Mouse (Mus musculus): ENCODE data around the gene Atp10a. TPM values are rescaled to one million over a fixed set of nuclear protein-coding genes. Genes with fewer than 3 reads are reported as not detected.
A peak's percentile ranks its signal among the peaks of the same experiment; 100 is the strongest.

Atp10a gene
- 1.3 and 1.4 TPM in 2 replicates for polyA plus RNA-seq (2015; fragmentation: Nextera tagmentation; extraction: Ambion mirVana)

DNA sequence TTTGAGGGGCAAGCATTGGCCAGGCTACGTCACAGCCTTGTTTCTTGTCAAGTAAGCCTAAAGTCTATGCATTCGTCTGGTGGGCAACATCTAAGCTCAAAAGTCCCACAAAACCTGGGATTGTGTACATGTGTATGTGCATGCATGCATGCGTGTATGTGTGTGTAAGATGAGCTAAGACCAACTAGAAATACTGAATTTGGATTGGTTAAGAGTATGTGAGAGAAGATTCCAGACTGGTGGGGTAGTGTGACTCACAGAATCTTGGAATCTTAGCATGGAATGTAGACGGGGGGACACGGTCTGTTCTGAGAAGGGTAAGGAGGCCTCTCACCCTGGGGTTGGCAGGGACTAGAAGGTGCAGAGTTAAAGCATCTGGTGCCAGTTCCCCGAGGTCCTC lies at the start of gene Atp10a:
TSS of gene Atp10a (plus strand) at position 301 of the 400 bp plus-strand sequence.
- no peak within 1 kb of the TSS for H3K4me2 ChIP-seq (ENCODE audit: low read length)
- H3K36me3 ChIP-seq (ENCODE audit: control insufficient read depth, insufficient read depth), result no peaks in the 10 kb centered on the region
- no peak within 1 kb of the TSS for H3K27ac ChIP-seq (ENCODE audit: low read length)
- H3K4me1 ChIP-seq (replicated peaks; ENCODE audit: control insufficient read depth, insufficient read depth, low read length), result peaks cover 6% of the 10 kb centered on the region; the same call in 1 of the 2 replicates
- H3K4me3 ChIP-seq (replicated peaks; ENCODE audit: low read length), result no peak within 1 kb of the TSS
- H3K27me3 ChIP-seq (replicated peaks; ENCODE audit: control insufficient read depth, insufficient read depth, low read length), result no peaks in the 10 kb centered on the region
- no peak within 1 kb of the TSS for H3K9ac ChIP-seq (replicated peaks; ENCODE audit: low read depth, low read length)
- WGBS, result 86% methylated on average over 6 of the region's 6 CpGs
- ATAC-seq, result no peak
- no peaks in the 10 kb centered on the region for H3K9me3 ChIP-seq (ENCODE audit: control insufficient read depth, low read length)

DNA sequence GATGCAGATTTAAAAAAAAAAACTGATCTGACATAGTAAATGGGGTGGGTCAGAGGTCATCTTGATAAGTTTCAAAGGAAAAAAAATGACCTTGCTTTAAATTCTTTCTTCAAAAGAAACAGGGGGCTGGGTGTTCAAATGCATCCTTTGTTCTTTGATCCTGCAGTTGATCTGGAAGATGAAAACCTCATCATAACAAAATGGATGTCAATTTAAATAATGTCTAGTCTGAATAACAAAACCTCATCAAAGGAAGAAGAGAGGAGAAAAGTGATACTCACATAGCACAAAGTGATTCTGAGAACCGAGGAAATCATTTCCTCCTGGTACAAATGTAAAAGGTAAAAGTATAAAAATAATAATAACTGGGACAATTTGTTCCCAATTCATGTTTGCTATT lies 37.9 kb upstream of the Atp10a start:
- Histone ChIP-seq H3K9me3 (ENCODE audit: control insufficient read depth, low read length) (no peaks in the 10 kb centered on the region), H3K27me3 (replicated peaks; ENCODE audit: control insufficient read depth, insufficient read depth, low read length) (no peaks in the 10 kb centered on the region), H3K36me3 (ENCODE audit: control insufficient read depth, insufficient read depth) (no peaks in the 10 kb centered on the region), H3K27ac (ENCODE audit: low read length) (no peak overlapping the region), H3K9ac (replicated peaks; ENCODE audit: low read depth, low read length) (no peak overlapping the region), H3K4me1 (replicated peaks; ENCODE audit: control insufficient read depth, insufficient read depth, low read length) (no peaks in the 10 kb centered on the region), H3K4me3 (replicated peaks; ENCODE audit: low read length) (no peak overlapping the region), H3K4me2 (ENCODE audit: low read length) (no peak overlapping the region)
- 76% methylated on average over 1 of the region's 1 CpGs for WGBS
- no peak for ATAC-seq

DNA sequence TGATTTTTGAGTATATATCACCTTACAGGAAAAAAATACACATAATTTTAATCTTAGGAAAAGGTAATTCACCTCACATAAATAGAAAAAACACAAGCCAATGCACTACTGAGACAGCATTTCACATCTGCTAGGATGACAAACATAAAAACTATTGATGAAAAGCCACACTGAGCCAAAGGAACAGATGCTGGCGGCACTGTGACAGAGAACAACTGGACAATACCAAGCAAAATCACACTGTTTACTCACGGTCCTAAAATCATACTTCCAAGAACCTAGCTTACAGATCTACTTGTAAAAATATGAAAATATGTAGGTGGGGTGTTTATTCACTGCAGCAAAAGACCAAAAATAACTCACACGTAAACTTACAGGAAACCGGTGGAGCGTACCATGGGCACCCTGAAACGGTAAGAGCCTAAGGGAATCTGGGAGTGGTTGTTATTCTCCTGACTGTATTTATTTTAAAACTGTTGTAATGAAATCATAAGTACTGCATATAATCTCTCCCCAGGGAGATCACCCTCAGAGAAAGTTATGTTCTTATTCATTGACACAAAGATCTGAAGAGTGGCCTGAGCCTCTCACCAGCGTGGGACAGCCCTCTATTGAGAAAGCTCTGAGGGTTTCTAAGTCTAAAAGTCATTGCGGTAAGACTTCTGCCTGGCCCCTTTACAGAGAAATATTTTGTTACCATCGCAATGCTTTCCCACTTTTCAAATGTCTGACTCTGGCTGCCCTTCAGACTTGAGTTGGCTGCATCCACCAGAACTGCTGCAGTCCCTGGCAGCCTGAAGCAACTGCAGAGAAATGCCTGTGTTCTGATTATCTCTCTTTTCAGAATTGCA lies 29.4 kb upstream of the Atp10a start:
- H3K9me3 ChIP-seq (ENCODE audit: control insufficient read depth, low read length), result no peaks in the 10 kb centered on the region

DNA sequence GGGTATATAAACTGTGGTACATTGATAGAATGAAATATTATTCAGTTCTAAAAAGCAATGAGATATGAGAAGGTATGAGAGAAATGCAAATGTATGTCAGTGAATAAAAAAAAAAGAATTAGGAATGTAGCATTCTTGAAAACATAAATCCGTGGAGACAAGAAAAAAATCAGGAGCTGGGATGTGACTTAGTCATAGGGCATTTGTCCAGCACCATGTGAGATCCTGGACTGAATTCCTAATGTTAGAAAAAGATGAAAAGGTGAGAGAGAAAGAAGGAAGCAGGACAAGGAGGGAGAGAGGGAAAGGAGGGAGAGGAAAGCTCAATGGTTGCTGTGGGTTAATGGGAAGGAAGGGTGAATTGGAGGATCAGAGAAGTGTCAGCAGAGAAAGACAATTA lies 28.6 kb upstream of the Atp10a start:
- Histone ChIP-seq H3K36me3 (ENCODE audit: control insufficient read depth, insufficient read depth) (no peaks in the 10 kb centered on the region), H3K9me3 (ENCODE audit: control insufficient read depth, low read length) (no peaks in the 10 kb centered on the region), H3K4me1 (replicated peaks; ENCODE audit: control insufficient read depth, insufficient read depth, low read length) (no peaks in the 10 kb centered on the region; the same call in 1 of the 2 replicates), H3K4me2 (ENCODE audit: low read length) (no peak overlapping the region), H3K9ac (replicated peaks; ENCODE audit: low read depth, low read length) (no peak overlapping the region), H3K4me3 (replicated peaks; ENCODE audit: low read length) (no peak overlapping the region), H3K27me3 (replicated peaks; ENCODE audit: control insufficient read depth, insufficient read depth, low read length) (no peaks in the 10 kb centered on the region), H3K27ac (ENCODE audit: low read length) (no peak overlapping the region)
- ATAC-seq, result no peak
- WGBS, result 71% methylated on average over 1 of the region's 1 CpGs

More for the DNA sequence above, 29.4 kb upstream of the Atp10a start:
- 75% methylated on average over 9 of the region's 9 CpGs for WGBS
- Histone ChIP-seq H3K9ac (replicated peaks; ENCODE audit: low read depth, low read length) (no peak overlapping the region), H3K36me3 (ENCODE audit: control insufficient read depth, insufficient read depth) (no peaks in the 10 kb centered on the region), H3K4me1 (replicated peaks; ENCODE audit: control insufficient read depth, insufficient read depth, low read length) (no peaks in the 10 kb centered on the region; the same call in 1 of the 2 replicates), H3K27ac (ENCODE audit: low read length) (no peak overlapping the region), H3K27me3 (replicated peaks; ENCODE audit: control insufficient read depth, insufficient read depth, low read length) (no peaks in the 10 kb centered on the region), H3K4me3 (replicated peaks; ENCODE audit: low read length) (no peak overlapping the region), H3K4me2 (ENCODE audit: low read length) (no peak overlapping the region)
- no peak for ATAC-seq

DNA sequence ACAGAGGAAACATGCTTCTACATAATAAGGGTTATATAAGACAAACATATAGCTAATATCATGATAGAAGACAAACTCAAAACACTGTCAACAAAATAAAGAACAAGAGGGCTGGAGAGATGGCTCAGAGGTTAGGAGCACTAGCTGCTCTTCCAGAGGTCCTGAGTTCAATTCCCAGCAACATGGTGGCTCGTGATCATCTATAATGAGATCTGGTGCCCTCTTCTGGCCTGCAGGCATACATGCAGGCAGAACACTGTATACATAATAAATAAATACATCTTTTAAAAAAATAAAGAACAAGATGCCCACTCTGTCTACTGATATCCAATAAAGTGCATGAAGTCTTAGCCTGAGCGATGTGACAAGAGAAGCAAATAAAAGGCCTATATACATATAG lies 26.7 kb upstream of the Atp10a start:
- Histone ChIP-seq H3K4me1 (replicated peaks; ENCODE audit: control insufficient read depth, insufficient read depth, low read length) (no peaks in the 10 kb centered on the region; the same call in 1 of the 2 replicates), H3K4me2 (ENCODE audit: low read length) (no peak overlapping the region), H3K9ac (replicated peaks; ENCODE audit: low read depth, low read length) (no peak overlapping the region)

DNA sequence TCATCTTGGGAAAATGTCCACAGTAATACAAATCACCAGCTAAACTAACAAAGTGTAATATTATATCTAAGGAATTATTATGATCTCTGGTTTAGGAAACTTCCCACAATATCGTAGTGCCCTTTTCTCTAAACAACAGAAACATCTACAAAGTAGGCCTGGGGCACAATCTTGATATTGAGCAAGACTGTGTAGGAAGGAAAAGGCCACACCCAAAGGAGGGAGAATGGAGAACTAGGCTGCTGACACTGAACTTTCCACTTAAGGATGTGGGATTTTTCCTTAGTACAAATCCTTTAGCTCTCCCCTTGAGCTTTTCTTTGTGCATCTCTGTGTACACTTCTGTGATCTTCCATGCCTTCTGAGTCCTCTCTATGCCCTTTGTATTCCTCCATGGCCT lies 22.3 kb upstream of the Atp10a start:
- WGBS, result 88% methylated on average over 1 of the region's 1 CpGs
- no peak overlapping the region for H3K27ac ChIP-seq (ENCODE audit: low read length)
- no peak for ATAC-seq

More for the DNA sequence above, 26.7 kb upstream of the Atp10a start:
- Histone ChIP-seq H3K9me3 (ENCODE audit: control insufficient read depth, low read length) (no peaks in the 10 kb centered on the region), H3K27me3 (replicated peaks; ENCODE audit: control insufficient read depth, insufficient read depth, low read length) (no peaks in the 10 kb centered on the region), H3K36me3 (ENCODE audit: control insufficient read depth, insufficient read depth) (no peaks in the 10 kb centered on the region), H3K4me3 (replicated peaks; ENCODE audit: low read length) (no peak overlapping the region), H3K27ac (ENCODE audit: low read length) (no peak overlapping the region)
- 87% methylated on average over 2 of the region's 2 CpGs for WGBS
- no peak for ATAC-seq

DNA sequence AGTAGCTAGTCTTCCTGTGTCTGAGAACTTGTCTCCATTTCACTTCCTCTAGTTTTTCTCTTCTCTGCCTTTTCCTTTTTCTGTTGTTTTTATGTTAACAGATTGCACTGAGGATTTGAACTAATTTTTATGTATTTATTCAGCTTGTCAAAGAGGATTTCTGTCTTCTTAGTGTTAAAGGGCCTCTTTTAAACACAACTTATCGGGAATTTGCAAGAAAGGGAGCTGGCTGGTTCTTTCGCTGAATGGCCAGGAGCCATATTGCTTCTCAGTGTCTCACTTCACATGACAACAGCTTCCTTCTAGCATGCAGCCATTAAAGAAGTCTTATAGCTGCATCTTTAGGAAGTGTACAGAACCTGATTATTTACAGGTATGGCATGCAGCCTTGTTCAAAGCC lies 16.3 kb upstream of the Atp10a start:
- no peak overlapping the region for H3K9ac ChIP-seq (replicated peaks; ENCODE audit: low read depth, low read length)
- WGBS, result 44% methylated on average over 2 of the region's 2 CpGs
- H3K36me3 ChIP-seq (ENCODE audit: control insufficient read depth, insufficient read depth), result no peaks in the 10 kb centered on the region
- H3K4me2 ChIP-seq (ENCODE audit: low read length), result no peak overlapping the region
- H3K9me3 ChIP-seq (ENCODE audit: control insufficient read depth, low read length), result no peaks in the 10 kb centered on the region
- H3K4me3 ChIP-seq (replicated peaks; ENCODE audit: low read length), result no peak overlapping the region
- ATAC-seq, result peak; percentile 43; the same call in 1 of the 2 replicates
- H3K4me1 ChIP-seq (replicated peaks; ENCODE audit: control insufficient read depth, insufficient read depth, low read length), result 0 out of 2 replicates have a peak, but pooled peaks cover 2% of the 10 kb centered on the region
- no peaks in the 10 kb centered on the region for H3K27me3 ChIP-seq (replicated peaks; ENCODE audit: control insufficient read depth, insufficient read depth, low read length)
- no peak overlapping the region for H3K27ac ChIP-seq (ENCODE audit: low read length)

More for the DNA sequence above, 22.3 kb upstream of the Atp10a start:
- H3K27me3 ChIP-seq (replicated peaks; ENCODE audit: control insufficient read depth, insufficient read depth, low read length), result no peaks in the 10 kb centered on the region
- no peak overlapping the region for H3K4me2 ChIP-seq (ENCODE audit: low read length)
- H3K4me3 ChIP-seq (replicated peaks; ENCODE audit: low read length), result no peak overlapping the region
- no peaks in the 10 kb centered on the region for H3K4me1 ChIP-seq (replicated peaks; ENCODE audit: control insufficient read depth, insufficient read depth, low read length)
- no peak overlapping the region for H3K9ac ChIP-seq (replicated peaks; ENCODE audit: low read depth, low read length)
- H3K36me3 ChIP-seq (ENCODE audit: control insufficient read depth, insufficient read depth), result no peaks in the 10 kb centered on the region
- H3K9me3 ChIP-seq (ENCODE audit: control insufficient read depth, low read length), result no peaks in the 10 kb centered on the region

DNA sequence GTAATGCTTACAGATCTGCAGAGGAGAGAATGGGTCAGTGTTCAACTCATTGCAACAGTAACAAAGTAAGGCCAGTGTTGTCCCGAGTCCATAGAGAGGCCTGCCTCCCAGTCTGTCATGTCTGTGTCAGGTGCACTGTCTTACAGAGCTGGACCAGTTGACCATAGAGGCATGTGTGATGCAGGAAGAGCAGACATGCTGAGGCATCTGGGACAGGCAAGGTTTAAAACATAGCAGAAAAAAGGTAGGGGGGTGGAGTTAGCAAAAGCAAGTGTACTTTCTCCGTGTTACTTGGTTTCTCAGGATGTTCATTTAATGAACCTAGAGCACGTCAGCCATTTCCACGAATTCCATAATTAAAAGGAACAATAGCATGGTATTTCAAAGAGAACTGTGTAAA lies 15.5 kb upstream of the Atp10a start:
- ATAC-seq, result no peak
- no peak overlapping the region for H3K4me3 ChIP-seq (replicated peaks; ENCODE audit: low read length)
- no peak overlapping the region for H3K4me2 ChIP-seq (ENCODE audit: low read length)
- no peak overlapping the region for H3K27ac ChIP-seq (ENCODE audit: low read length)
- H3K27me3 ChIP-seq (replicated peaks; ENCODE audit: control insufficient read depth, insufficient read depth, low read length), result no peaks in the 10 kb centered on the region
- H3K9ac ChIP-seq (replicated peaks; ENCODE audit: low read depth, low read length), result no peak overlapping the region
- no peaks in the 10 kb centered on the region for H3K9me3 ChIP-seq (ENCODE audit: control insufficient read depth, low read length)
- no peaks in the 10 kb centered on the region for H3K36me3 ChIP-seq (ENCODE audit: control insufficient read depth, insufficient read depth)
- 0 out of 2 replicates have a peak, but pooled peaks cover 2% of the 10 kb centered on the region for H3K4me1 ChIP-seq (replicated peaks; ENCODE audit: control insufficient read depth, insufficient read depth, low read length)
- WGBS, result 50% methylated on average over 4 of the region's 4 CpGs

DNA sequence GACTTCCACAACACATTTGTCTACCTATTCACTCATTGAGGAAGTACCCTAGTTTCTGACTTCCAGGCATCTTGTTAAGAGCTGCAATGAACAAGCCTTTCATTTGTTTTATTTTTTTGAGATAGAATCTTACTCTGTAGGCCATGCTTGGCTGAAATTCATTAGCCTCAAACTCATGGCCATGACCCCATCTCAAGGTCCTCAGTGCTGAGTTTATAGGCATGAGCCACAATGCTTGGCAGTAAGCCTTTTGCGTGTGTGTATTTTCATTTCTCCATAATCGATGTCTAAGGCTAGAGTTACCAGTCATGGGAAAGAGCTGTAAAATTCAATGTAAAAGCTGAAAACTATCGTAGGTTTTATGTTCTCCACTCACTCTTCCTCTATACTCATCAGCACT lies 14.1 kb upstream of the Atp10a start:
- 89% methylated on average over 3 of the region's 3 CpGs for WGBS
- H3K27me3 ChIP-seq (replicated peaks; ENCODE audit: control insufficient read depth, insufficient read depth, low read length), result no peaks in the 10 kb centered on the region
- H3K4me1 ChIP-seq (replicated peaks; ENCODE audit: control insufficient read depth, insufficient read depth, low read length), result 0 out of 2 replicates have a peak, but pooled peaks cover 2% of the 10 kb centered on the region
- no peak overlapping the region for H3K4me2 ChIP-seq (ENCODE audit: low read length)
- H3K9me3 ChIP-seq (ENCODE audit: control insufficient read depth, low read length), result no peaks in the 10 kb centered on the region
- no peak overlapping the region for H3K9ac ChIP-seq (replicated peaks; ENCODE audit: low read depth, low read length)
- no peak for ATAC-seq
- H3K4me3 ChIP-seq (replicated peaks; ENCODE audit: low read length), result no peak overlapping the region
- H3K36me3 ChIP-seq (ENCODE audit: control insufficient read depth, insufficient read depth), result no peaks in the 10 kb centered on the region
- H3K27ac ChIP-seq (ENCODE audit: low read length), result no peak overlapping the region
